Mouse (Mus musculus) kidney, postnatal 36 days (tissue): ENCODE measurements around the gene Gm2a.
A peak's percentile ranks its signal among the peaks of the same experiment; 100 is the strongest.

ENCODE experiments used
- DNase-seq, 2 experiments: peaks; one replicate each; pipeline ENCODE4 v3.0.0; 2021 to 2022; ENCODE audit warnings: mixed read lengths in 2 of 2

Gene Gm2a

DNA sequence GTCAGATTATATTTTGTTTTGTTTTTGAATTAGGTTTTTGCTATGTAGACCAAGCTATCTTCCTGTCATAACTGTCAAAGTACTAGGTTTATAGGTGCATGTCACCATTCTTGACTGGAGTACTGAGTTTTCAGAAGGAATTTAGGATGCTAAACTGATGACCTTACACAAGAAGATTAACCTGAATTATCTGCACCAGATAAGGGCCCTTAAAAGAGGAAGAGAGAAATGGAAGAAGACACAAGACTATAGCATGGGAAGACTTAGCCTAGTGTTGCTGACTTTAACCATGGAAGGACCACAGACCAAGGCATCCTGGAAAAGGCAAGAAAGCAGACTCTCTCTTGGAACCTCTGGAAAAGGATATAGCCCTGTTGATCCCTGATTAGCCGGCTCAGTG, 35.3 kb downstream of the Gm2a start:
- no peak for DNase-seq

DNA sequence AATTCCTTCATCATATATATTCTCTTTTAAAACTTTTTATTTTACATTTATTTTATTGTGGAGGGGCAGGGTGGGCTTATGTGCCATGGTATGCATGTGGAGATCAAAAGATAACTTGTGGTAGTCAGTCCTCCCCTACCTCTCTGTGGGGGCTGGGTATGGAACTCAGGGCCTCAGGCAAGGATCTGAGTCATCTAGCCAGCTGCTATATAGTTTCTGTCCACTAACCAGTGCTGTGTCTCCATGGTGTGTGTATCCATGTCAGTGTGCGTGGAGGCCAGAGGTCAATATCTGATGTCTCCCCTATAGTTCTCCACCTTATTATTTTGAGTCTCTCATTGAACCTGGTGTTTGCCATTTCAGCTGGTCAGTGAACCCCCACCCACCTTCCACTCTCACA, 36.5 kb downstream of the Gm2a start:
- DNase-seq: no peak

DNA sequence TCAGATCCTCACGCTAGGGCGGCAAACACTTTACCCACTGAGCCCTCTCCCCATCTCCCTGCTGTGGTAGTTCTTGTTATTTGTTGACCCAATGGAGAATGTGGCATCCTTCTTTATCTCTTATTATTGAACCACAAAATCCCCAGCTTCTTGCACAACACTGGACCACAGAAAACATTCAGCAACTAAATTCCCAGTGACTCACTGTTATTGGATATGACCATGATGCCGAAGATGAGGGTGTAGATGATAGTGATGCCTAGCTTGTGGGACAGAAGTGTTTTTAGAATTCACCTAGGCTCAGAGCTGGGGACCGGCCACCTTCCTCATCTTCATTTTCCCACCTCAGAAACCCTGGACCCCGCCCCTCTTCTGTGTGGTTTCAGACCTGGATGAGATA, 37.0 kb downstream of the Gm2a start:
- no peak for DNase-seq

DNA sequence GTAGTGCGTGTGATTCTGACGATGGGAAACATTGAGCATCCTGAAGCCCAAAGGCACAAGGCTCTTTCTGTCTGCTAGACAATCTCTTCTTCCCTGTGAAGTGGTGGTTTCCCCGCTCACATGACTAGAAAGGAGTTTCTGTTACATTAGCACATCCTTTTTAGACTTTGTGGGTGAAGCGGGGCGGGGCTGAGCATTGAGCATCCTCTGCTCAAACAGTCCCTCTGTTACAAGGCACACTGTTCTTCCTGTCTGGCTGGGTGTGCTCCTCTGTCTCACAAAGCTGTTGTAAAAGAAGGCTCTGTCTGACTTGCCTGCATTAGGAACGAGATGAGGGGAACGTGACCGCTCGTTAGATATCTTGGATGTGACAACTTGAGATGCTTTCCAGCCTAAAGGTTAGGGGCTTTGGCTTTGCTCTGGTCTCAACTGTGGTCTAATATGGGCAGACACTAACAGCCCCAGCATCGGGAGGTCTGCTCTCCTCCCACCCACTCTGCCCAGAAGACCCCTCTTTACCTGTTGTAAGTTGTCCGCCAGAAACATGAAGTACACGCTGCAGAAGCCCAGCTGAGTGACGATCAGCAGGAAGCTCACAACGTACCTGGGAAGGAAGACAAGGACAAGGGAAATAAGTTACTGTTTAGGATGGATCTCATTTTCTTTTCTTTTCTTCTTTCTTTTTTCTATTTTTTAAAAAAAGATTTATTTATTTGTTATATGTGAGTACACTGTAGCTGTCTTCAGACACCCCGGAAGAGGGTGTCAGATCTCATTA, 39.0 kb downstream of the Gm2a start:
- DNase-seq: no peak

DNA sequence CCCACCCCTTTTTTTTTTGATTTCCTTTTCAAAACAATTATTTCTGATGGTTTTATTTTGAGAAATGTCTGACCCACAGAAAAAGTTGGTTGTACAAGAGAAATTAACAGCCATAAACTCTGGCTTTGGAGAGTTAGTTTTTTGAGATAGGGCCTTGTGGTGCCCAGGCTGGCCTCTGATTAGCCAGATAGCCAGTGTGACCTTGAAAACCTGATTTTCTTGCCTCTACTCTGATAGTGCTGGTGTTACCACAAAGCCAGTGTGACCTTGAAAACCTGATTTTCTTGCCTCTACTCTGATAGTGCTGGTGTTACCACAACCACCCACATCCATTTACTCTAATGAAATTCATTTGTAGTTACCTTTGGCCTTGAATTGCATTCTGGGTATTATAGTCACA, 39.7 kb downstream of the Gm2a start:
- DNase-seq: no peak

DNA sequence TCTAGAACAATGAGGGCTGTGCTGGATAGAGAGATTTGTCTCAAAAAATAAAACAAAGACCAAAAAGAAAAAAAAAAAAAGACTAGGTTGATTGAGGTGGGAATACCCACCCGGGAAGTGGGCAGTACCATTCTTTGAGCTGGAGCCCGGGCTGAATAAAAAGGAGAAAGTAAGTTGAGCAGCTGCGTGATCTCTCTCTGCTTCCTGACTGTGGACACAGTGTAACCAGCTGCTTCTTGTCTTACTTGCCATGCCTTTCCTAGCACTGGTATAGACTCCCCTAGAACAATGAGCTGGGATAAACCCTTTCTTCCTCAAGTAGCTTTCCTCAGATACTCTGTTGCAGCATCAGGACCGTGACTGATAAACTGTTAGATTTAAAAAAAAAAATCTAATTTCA, 43.6 kb downstream of the Gm2a start:
- DNase-seq: no peak

DNA sequence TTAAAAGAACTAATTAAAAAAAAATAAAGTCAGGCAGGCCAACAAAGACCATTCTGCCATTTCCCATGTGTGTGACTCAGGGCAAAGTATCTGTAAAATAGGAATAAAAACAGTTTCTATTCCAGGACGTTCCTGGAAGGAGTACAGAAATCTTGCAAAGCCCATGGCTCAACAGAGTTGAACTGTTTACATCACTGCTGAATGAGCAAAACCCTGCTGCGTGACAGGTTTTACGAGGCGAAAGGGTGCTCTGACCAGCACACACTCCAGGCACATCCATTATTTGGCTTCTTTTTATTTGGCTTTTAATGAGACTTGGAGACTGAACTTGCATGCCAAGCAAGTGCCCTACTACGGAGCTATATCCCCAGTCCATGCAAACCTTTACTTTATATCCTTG, 46.1 kb downstream of the Gm2a start:
- DNase-seq: no peak

DNA sequence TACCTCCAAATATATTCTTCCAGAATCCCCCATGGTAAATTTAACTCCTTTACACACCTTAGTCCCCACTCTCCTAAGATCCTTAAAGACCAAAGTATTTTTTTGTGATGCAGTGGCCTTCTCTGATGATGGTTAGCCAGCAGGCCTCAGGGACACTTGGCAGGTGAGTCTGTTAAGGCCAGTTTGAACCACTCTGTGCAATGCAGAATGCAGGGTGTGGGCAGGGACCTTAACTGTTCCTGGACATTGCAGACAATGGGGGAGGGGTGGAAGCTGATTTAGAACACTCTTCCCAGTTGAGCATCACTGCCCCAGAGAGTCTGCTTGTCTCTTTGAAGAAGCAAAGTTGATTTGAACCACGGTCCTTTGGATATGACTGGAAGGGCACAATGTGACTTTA, 48.9 kb downstream of the Gm2a start:
- DNase-seq: no peak

DNA sequence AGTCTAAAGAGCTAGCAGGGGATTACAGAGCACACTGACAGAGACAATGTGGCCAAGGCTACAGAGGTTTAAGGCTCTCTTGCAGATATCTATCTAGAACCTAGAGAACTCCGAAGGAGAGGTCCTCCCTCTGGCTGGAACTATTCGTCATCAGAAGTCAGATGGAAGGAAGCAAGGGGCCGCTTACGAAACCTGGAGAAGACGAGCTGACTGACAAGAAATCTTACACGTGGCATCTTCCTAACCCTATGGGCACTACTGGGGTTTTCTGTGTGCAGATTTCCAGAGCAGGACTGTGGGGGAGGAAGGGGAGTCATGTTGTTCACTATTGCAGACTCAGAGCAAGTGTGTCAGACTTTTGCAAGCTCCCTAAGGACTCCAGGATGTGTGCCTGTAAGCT, 49.5 kb downstream of the Gm2a start:
- DNase-seq: no peak

DNA sequence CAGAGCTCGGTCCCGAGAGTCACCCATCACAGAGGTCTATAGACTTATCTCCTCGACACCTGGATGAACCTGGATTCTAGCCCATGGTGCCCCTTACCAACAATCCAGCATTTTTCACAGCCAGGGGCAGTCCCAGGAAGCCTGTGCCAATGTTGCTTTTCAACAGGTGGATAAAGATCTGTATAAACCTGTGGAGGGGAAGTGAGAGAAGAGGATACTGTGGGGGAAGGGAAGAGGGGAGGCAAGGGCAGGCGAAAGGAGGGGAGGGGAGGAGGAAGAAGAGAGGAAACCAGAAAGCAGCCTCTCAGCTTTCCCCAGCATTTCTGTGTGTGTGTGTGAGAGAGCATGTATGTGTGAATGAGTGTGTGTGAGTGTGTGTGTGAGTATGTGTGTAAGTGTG, 50.5 kb downstream of the Gm2a start:
- DNase-seq: no peak

DNA sequence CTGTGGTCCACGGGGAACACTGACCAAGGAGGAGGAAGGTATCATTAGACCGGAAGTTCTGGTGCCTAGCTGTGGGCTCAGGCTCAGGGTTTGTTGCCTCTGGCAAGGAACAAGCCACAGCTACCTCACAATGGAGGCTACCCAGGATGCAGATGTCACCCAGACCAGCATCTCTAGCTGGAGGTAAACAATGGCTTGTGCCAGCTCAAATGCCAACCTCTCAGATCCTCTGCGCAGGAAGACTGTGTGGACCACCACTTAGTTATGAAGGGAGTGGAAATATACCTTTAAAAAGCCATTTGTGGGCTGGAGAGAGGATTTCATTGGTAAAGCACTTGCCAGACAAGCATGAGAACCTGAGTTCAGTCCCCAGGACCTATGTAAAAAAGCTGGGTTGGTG, 53.7 kb downstream of the Gm2a start, which contains the start of gene Slc36a3:
Slc36a3 (minus strand) TSS at position 101 of the 400 bp plus-strand sequence.
- no peak for DNase-seq

DNA sequence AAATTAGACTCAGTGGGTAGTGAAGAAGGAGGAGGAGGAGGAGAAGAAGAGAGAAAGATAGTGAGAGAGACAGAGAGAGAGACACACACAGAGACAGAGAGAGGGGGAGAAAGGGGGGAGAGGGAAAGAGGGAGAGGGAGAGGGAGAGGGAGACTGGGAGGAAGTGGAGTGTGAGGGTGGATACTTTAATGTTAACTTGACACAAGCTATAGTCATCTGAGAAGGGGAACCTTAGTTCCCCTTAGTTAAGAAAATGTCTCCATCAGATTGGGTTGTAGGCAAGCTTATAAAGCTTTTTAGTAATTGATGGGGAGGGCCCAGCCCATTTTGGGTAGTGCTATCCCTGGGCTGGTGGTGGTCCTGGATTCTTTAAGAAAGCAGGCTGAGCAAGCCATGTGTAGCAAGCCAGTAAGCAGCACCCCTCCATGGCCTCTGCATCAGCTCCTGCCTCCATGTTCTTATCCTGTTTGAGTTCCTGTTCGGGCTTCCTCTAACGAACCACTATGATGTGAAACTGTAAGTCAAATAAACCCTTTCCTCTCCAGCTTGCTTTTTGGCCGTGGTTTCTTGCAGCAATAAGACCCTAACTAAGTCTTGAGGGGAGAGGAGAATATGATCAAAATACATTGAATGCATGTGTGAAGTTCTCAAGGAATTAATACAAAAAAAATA, 56.6 kb downstream of the Gm2a start:
- DNase-seq: no peak

DNA sequence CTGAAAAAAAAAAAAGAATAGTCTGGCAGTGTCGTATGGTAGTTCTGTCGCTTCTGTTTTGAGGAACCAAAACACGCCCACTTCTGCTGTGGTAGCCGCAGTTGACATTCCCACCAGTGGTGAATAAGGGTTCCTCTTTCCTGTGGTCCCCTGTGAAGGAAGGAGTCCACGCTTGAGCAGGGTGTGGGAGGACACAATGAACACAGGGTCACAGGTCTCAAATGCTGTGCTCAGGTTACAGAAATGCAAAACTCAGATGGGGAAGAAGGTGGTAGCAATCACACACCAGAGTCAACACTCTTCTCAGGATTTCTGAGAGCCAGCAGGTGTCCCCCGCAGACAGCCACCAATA, 57.1 kb downstream of the Gm2a start:
- DNase-seq: no peak

DNA sequence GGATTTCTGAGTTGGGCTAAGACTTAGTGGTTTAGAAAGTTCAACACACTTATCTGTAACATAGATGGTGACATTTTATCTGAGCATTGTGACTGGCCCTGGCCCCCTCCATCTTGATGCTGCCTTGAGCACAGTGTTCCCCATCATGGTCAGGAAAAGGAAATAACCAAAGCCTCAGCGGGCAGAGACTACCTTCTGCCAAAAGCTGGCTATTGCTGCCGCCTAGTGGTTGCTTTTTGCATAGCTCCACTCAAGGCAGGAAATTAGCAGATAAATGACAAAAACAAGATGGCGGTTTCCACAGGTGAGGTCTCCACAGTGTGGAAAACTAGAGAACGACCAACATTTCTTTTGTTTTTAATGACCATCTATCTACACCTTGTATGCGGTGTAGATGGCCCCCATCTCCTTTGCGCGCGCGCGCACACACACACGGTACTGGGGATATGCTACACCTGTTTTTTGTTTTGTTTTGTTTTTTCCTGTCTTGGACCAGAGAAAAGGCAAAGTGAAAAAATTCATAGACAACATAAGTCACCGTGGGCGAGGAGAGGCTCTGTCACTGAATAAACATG, 61.0 kb downstream of the Gm2a start:
- DNase-seq: peak; percentile 83 to 94
